Mouse (Mus musculus) adrenal gland (tissue): ENCODE results near the gene Dlk2.

Source experiments
- intact Hi-C: fragments of 180-260 bp; cut with DNase I; formaldehyde crosslinking; loops from one replicate; pipeline ENCODE4 v1.15.1; 2025

Gene Dlk2

DNA sequence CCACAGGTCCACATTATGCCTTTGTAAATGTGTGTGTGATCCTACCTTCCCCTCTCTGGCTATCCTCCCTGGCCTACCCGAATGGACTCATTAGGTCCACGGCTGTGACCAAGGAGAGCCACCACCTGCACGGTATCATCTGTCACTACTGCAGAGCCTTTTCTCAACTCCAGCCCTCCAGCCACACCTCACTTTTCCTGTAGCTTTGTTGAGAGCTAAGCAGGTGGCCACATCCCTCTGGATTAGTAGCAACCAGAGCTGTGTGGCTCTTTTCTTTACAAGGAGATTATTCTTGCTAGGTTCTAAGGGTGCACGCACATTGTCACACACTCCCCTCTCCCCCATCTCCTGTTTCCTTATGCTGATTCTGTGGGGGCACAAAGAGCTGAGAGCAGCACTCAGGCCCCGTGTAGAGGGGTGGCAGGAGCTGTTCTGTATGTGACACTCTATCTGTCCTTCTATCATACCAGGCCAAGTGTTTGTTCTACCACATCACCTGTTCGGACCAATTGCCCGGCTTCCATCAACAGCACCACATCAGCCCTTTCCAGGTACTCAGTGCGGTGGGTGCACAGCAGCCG is 16.0 kb downstream of the Dlk2 start:
- intact Hi-C loops: no loop called here

DNA sequence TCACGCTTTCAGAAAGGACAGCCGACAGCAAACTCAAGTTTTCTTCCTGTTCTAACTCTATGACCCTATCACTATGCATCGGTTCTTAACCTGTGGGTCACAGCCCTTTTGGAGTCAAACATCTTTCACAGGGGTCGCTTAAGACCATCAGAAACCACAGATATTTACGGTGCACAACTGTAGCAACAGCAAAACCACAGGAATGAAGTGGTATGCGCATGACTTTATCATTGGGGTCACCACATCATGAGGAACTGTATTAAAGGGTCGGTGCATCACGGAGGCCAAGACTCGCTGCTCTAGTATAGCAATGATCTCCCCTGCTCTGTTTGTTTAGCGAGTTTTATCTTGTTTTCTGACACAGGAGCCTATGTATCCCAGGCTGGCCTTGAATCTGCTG is 18.6 kb downstream of the Dlk2 start:
- intact Hi-C loops: no loop called here

DNA sequence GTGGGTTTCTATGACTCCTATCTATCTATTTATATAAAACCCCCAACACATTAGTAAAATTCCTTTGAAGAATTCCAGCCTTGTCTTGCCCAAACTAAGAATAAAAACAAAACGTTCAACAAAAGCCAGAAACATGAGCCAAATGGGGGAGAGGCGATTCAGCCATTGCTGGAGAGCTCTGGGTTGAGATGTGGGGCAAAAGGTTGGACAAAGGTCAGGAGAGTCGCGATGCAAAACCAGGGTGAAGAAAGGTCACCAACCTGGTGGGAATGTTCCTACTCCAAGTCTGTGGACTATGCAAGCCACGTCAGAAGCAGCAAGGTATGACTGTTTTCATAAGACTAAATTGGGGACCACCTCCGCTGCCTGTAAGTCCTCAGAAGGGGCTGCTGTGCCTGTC is 23.3 kb downstream of the Dlk2 start:
- intact Hi-C loops: no loop called here

DNA sequence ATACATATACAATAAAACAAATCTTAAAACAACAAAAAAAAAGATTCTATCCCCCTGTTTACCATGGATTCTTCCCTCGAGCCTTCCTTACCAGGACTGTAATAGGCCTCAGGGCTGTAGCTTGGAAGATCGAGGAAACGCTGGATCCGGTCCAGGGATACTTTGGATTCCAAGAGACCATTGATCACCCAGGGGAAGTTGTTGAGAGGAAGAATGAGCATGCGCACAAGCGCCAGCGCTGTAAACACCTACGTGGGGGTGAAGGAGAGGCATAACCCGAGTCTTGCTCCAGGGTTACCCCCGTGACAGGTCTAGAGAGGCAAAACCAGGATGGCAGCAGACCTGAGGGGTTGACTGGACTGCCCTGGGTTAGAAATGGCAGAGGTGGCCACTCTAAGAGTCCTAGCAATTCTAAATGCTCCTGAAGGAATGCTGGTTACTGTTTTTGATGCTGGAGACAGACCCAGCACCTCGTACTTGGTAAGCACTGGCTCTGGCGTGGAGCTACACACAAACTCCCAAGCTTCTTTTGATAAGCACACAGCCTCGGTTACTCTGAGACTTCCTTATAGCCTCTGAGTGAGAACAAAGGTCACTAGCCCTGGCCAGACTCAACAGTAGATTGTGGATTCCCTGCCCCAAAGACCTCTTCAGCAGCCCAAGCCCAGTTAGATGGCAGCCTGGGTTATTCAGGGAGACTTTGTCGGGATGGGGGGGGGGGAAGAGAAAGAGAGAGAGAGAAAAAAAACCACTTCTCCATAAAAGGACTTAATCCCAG is 25.0 kb downstream of the Dlk2 start:
- intact Hi-C loops: no loop called here

DNA sequence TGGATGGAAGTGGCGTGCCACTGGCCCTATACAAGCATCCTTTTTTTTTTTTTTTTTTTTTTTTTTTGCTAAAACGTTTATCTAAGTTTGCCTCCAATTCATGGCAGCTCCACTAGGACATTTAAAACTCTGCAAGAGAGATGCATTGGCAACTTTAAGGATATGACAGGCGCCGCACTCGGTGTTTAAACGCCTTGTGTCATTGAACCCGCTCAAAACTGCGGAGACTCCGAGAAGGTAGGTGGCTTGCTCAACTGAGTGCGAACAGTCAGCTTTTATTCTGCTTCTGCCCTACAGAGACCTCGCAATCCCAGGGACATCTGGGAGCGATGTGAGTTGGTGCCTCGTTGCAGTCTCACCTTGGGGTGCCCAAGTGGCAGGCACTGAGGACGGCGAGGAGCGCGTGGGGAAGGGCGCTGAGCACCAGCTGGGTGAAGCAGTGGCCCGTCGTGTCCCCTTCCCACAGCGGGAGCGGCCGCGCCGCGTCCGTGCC is 30.2 kb downstream of the Dlk2 start:
- intact Hi-C loops: no loop called here

DNA sequence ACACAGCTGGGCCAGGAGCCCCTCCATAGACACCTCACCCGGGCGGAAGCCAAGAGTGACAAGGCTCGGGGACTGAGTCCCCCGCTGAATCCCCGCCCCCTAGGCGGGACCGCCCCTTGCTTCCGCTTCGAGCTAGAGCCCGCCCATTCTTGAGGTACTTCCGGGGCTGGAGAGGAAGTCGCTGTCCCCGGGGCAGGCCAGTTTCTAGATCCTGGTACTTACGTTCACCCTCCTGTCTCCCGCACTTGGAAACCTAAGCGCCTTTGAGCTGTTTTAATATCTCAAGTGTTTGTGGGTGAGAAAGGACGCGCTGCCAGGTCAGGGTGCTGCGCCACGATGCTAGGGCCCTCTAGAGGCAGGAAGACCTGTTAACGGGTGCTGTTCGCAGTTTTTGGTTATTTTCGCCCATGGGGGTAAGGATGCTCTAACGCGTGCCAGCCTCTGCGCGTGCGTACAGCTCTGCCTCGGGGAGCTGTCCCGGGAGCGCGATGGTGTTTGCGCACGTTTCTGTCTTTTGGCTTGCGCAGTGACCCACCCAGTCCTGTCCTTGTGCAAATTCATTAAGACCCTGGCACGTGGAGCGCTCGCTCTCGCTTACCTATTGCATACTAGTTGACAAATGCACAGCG is 30.8 kb downstream of the Dlk2 start, which contains the start of gene Abcc10:
Gene Abcc10 (minus strand): TSS at position 447 of the 629 bp plus-strand sequence.
- intact Hi-C loops: no loop called here

DNA sequence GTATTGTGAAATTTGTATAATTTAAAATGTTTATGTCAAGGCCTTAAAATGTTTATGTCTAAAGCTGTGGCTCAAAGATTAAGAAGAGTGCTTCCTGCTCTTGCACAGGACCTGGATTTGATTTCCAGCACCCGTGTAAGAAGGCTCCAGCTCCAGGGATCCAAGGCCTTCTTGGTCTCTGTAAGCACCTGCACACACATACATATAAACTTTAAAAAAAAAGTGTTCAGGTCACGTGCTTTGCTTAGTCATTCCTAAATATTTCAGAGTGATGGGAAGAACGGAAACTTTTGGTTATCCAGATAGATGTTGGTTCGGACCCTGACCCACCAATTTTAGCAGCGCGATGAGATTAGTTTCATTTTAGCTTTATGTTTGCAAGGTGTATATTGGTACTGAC is 31.5 kb downstream of the Dlk2 start:
- intact Hi-C loops: no loop called here

DNA sequence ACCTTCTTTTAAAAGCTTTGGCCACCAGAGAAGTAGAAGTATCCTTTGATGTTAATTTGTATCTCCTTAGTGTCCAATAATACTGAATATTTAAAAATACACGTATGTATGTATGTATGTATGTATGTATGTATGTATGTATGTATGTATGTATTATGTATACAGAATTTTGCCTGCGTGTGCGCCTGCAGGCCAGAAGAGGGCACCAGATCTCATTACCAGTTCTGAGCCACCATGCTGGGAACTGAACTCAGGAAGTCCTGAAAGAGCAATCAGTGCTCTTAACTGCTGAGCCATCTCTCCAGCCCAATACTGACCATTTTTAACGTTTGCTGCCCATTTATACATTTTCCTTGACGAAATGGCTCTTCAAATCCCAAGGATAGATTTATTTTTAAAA is 39.3 kb downstream of the Dlk2 start:
- intact Hi-C loops: no loop called here

DNA sequence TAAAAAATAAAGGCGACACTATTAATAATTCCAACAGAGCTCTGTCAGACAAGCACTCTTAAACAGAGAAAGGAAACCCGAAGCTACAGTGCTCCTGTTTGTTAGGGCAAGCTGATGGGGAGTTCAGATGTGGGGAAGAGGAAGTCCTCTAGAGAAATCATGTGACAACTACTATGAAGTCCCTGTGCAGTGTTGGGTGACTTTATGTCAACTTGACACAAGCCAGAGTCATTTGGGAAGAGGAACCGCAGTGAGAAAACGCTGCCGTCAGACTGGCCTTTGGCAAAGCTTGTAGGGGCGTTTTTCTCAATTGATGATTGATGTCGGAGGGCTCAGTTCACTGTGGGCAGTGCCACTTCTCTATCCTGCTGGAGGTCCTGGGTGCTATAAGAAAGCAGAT is 44.0 kb downstream of the Dlk2 start:
- intact Hi-C loops: no loop called here

DNA sequence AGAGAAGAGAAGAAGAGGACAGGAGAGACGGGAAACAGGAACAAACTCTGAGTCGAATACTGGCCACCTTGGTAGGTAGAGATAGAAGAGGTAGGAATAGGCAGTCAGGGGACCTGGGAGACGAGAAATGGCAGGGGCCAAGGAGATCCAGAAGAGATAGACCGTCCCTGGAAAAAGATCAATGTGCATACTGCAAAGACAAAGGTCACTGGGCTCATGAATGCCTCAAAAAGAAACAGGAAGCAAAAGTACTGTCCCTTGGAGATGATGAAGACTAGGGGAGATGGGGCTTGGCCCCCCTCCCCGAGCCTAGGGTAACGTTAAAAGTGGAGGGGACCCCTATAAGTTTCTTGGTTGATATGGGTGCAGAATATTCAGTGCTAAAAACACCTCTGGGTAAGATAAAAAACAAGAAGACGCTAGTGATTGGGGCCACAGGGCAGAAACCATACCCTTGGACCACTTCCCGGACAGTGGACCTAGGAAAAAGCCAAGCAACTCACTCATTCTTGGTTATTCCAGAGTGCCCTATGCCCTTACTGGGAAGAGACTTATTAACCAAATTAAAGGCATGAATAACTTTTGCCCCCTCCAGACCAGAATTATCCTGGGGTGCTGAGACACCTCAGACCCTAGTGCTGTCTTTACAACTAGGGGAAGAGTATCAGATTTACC is 53.9 kb downstream of the Dlk2 start:
- intact Hi-C loops: no loop called here
